9 mouse cellular contexts compared by ENCODE assay signal in genomic region chr9:109892651-109893250, GRCm38 (mm10). TPM values are rescaled to one million over a fixed set of nuclear protein-coding genes. Genes with fewer than 3 reads are reported as not detected.
DNase-seq lines count a peak whose midpoint lies in the region; ATAC-seq and TF ChIP-seq lines count a peak whose summit lies in the region.
"Had no signal": no experiment of that assay in that cellular context is flagged by ENCODE, and none has a peak within 500 bp of the region (broad histone marks: within the 10 kb centered on the region; RNA-seq: fewer than 3 reads in every experiment).

No protein-coding gene starts in this region.

- no peaks in the 10 kb centered on the region for H3K27me3 ChIP-seq in liver, embryonic 12.5 days (replicated peaks)
- no peaks in the 10 kb centered on the region for H3K27me3 ChIP-seq in midbrain, embryonic 11.5 days (ENCODE audit: control insufficient read depth, insufficient read depth, low read length)
- H3K27me3 ChIP-seq: embryonic facial prominence, embryonic 15.5 days had no signal

- TF ChIP-seq POLR2A in brain, embryonic 14.5 days (IDR thresholded peaks at IDR 0.05; ENCODE audit: borderline replicate concordance, extremely low read depth, insufficient read depth, insufficient read length, poor library complexity, severe bottlenecking): no peak

- ATAC-seq in liver, embryonic 12.5 days: no peak
- ATAC-seq in erythroblast, adult 5-6 weeks (replicated peaks; ENCODE audit: low FRiP score, poor library complexity, severe bottlenecking): peak; percentile 69
- ATAC-seq in midbrain, embryonic 11.5 days (ENCODE audit: low FRiP score): peak; percentile 43; the same call in 1 of the 2 replicates

- H3K4me3 ChIP-seq in liver, embryonic 12.5 days: no peak overlapping the region
- H3K4me3 ChIP-seq in midbrain, embryonic 11.5 days (ENCODE audit: low read depth, low read length): no peak overlapping the region
- H3K4me3 ChIP-seq: embryonic facial prominence, embryonic 15.5 days had no signal

- H3K36me3 ChIP-seq in liver, embryonic 12.5 days: peaks cover 89% of the 10 kb centered on the region
- H3K36me3 ChIP-seq in midbrain, embryonic 11.5 days (ENCODE audit: control insufficient read depth, insufficient read depth, low read length): peaks cover 40% of the 10 kb centered on the region

- H3K9ac ChIP-seq in liver, embryonic 12.5 days: no peak overlapping the region
- H3K9ac ChIP-seq in midbrain, embryonic 11.5 days (ENCODE audit: low read length): no peak overlapping the region
- H3K9ac ChIP-seq: embryonic facial prominence, embryonic 15.5 days had no signal

- TF ChIP-seq CTCF in brain, embryonic 14.5 days (IDR thresholded peaks at IDR 0.05; ENCODE audit: borderline replicate concordance, extremely low read depth, insufficient read depth, insufficient read length): peak; percentile 77

- no peak overlapping the region for H3K27ac ChIP-seq in liver, embryonic 12.5 days
- H3K27ac ChIP-seq in midbrain, embryonic 11.5 days (ENCODE audit: low read depth, low read length): no peak overlapping the region
- H3K27ac ChIP-seq: embryonic facial prominence, embryonic 15.5 days had no signal

- peak; percentile 77 for DNase-seq in liver
- peak; percentile 88 for DNase-seq in brain, embryonic 14.5 days (ENCODE audit: low read depth)
- DNase-seq in heart, postnatal 25 days (ENCODE audit: low spot score): peak; percentile 35
- DNase-seq in left cerebral cortex, adult 11 months (ENCODE audit: low spot score): peak; percentile 63
- peak; percentile 96 for DNase-seq in midbrain, embryonic 11.5 days (ENCODE audit: low spot score, missing footprints)
- DNase-seq in spleen, postnatal 36 days (ENCODE audit: low spot score in 2 of 2): peak; percentile 44 to 58

- peaks cover 15% of the 10 kb centered on the region; the same call in 1 of the 2 replicates for H3K4me1 ChIP-seq in liver, embryonic 12.5 days
- H3K4me1 ChIP-seq in midbrain, embryonic 11.5 days (ENCODE audit: control insufficient read depth, insufficient read depth, low read length): no peaks in the 10 kb centered on the region

- no peak overlapping the region for H3K4me2 ChIP-seq in liver, embryonic 12.5 days
- H3K4me2 ChIP-seq in midbrain, embryonic 11.5 days: no peak overlapping the region
- H3K4me2 ChIP-seq: embryonic facial prominence, embryonic 15.5 days had no signal

- intact Hi-C loops in heart, postnatal 25 days (cut with DNase I): loop anchor here (1.0 kb wide), 2 partner anchors 180 to 209 kb away; no protein-coding TSS in a partner anchor

- WGBS in liver, embryonic 12.5 days (ENCODE audit: insufficient replicate concordance): 66% methylated on average over 5 of the region's 5 CpGs
- WGBS in midbrain, embryonic 11.5 days: 72% methylated on average over 5 of the region's 5 CpGs

- H3K9me3 ChIP-seq in liver, embryonic 12.5 days (replicated peaks): no peaks in the 10 kb centered on the region
- no peaks in the 10 kb centered on the region for H3K9me3 ChIP-seq in midbrain, embryonic 11.5 days (ENCODE audit: control insufficient read depth, low read length)
- H3K9me3 ChIP-seq: embryonic facial prominence, embryonic 15.5 days had no signal

RNA-seq across cellular contexts. Expression of gene Cdc25a, which starts 17.4 kb away (rescaled TPM):
- polyA plus RNA-seq in liver, embryonic 12.5 days (2016; fragmentation: Nextera tagmentation; extraction: Ambion mirVana): 34.9 and 36.4 TPM in 2 replicates
- 15.4 and 16.7 TPM in 2 replicates for polyA plus RNA-seq in brain, embryonic 14.5 days (2012; rRNA removed)
- 10.0 and 11.1 TPM in 2 replicates for total RNA-seq in erythroblast, adult 5-6 weeks (2015; ENCODE audit: low replicate concordance)
- 13.5 and 15.8 TPM in 2 replicates for total RNA-seq in erythroblast, adult 5-6 weeks (2017; ENCODE audit: low replicate concordance)
- 1 to 10 TPM; 5.1 to 6.1 TPM for total RNA-seq in heart, postnatal 25 days (2021)
- polyA plus RNA-seq in midbrain, embryonic 11.5 days (2014; fragmentation: Nextera tagmentation; extraction: Ambion mirVana): 33.6 and 36.9 TPM in 2 replicates

RNA-seq across cellular contexts. Expression of gene Map4, which starts 38.5 kb away (rescaled TPM):
- polyA plus RNA-seq in liver, embryonic 12.5 days (2016; fragmentation: Nextera tagmentation; extraction: Ambion mirVana): 18.6 and 19.1 TPM in 2 replicates
- polyA plus RNA-seq in brain, embryonic 14.5 days (2012; rRNA removed): 161 and 224 TPM in 2 replicates
- total RNA-seq in erythroblast, adult 5-6 weeks (2015; ENCODE audit: low replicate concordance): 12.1 and 14.2 TPM in 2 replicates
- 6.0 and 10.5 TPM in 2 replicates for total RNA-seq in erythroblast, adult 5-6 weeks (2017; ENCODE audit: low replicate concordance)
- total RNA-seq in heart, postnatal 25 days (2021): 100 to 1,000 TPM; 283 TPM
- 80.1 and 81.4 TPM in 2 replicates for polyA plus RNA-seq in midbrain, embryonic 11.5 days (2014; fragmentation: Nextera tagmentation; extraction: Ambion mirVana)

RNA-seq across cellular contexts. Expression of gene Camp, which starts 43.3 kb away (rescaled TPM):
- polyA plus RNA-seq in liver, embryonic 12.5 days (2016; fragmentation: Nextera tagmentation; extraction: Ambion mirVana): 25.2 and 31.4 TPM in 2 replicates
- polyA plus RNA-seq in brain, embryonic 14.5 days (2012; rRNA removed): 0.53 and 0.94 TPM in 2 replicates
- total RNA-seq in erythroblast, adult 5-6 weeks (2015; ENCODE audit: low replicate concordance): 1,587 and 1,606 TPM in 2 replicates
- total RNA-seq in erythroblast, adult 5-6 weeks (2017; ENCODE audit: low replicate concordance): 742 and 898 TPM in 2 replicates
- total RNA-seq in heart, postnatal 25 days (2021): not detected
- polyA plus RNA-seq in midbrain, embryonic 11.5 days (2014; fragmentation: Nextera tagmentation; extraction: Ambion mirVana): 0.25 and 0.30 TPM in 2 replicates

Comparison
In these comparisons a context has a peak if more than half of its experiments do, and no peak if none do; other contexts are left out.
1. DNase-seq: peak in every context shown above with its lines; median percentile 96 in midbrain, embryonic 11.5 days; 88 in brain, embryonic 14.5 days; 77 in liver; 63 in left cerebral cortex, adult 11 months; 51 in spleen, postnatal 36 days; 35 in heart, postnatal 25 days.
2. RNA of gene Camp, which starts 43.3 kb away (polyA plus RNA-seq): 25.2 to 31.4 TPM in liver, embryonic 12.5 days; 0.53 to 0.94 TPM in brain, embryonic 14.5 days and 0.25 to 0.30 TPM in midbrain, embryonic 11.5 days; every median in the first group is over 10 times any median in the second.